Mouse (Mus musculus): ENCODE data around the gene 4933412E24Rik. TPM values are rescaled to one million over a fixed set of nuclear protein-coding genes. Genes with fewer than 3 reads are reported as not detected.

4933412E24Rik gene
- polyA plus RNA-seq (2015; fragmentation: Nextera tagmentation; extraction: Ambion mirVana) = not detected in 2 replicates

DNA sequence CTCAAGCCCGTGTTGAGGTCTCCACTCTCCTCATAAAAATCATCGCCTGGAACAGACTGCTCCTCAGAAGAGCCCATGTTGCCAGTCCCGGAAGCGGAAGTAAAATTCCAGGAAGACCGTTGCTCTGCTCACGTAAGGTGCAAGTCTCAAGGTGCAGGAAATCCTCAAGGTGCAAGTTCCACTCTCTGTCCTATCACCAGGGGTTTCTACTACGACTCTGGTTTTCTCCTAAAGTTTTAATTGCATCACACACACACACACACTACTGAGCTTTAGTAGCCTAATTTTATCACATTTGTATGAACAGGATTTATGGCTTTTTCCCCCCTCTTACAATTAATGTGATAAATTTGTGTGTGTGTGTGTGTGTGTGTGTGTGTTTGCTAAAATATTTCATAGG is at the start of gene 4933412E24Rik:
Gene 4933412E24Rik (minus strand): TSS at position 101 of the 400 bp plus-strand sequence.

Data from spleen, postnatal 0 days (tissue).